In the genomic region with DNA sequence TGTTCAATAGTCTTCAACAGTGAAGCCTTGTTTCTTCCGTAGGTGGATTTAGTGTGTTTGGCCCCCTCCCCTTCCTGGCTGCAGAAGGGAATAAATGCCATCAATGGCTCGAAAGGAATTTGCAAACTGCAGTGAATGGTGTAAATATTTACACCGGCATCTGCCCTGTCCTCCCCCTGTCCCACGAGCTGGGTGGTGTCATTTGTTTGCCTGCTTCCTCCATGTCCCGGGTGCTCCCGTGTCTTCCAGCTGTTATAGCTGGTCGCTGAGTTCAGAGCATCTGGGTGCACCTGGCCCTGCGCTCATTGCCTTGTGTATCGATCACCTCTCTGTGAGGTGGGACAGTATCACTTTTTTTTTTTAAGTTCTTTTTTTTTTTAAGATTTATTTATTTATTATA, we compare ENCODE assay signal across 17 mouse cellular contexts.
"Had no signal": no experiment of that assay in that cellular context is flagged by ENCODE, and none has a peak within 500 bp of the region (broad histone marks: within the 10 kb centered on the region; RNA-seq: fewer than 3 reads in every experiment).

No protein-coding gene starts in this region.

- H3K36me3 ChIP-seq: liver, embryonic 13.5 days; liver, embryonic 15.5 days; lung, embryonic 15.5 days; midbrain, embryonic 10.5 days; midbrain, embryonic 12.5 days; midbrain, embryonic 15.5 days; neural tube, embryonic 12.5 days had no signal

- H3K27me3 ChIP-seq: liver, embryonic 13.5 days; liver, embryonic 15.5 days; lung, embryonic 15.5 days; midbrain, embryonic 12.5 days; midbrain, embryonic 15.5 days; neural tube, embryonic 12.5 days had no signal

- H3K4me2 ChIP-seq: liver, embryonic 13.5 days; liver, embryonic 15.5 days; lung, embryonic 15.5 days; midbrain, embryonic 12.5 days; midbrain, embryonic 15.5 days; neural tube, embryonic 12.5 days had no signal

- H3K4me3 ChIP-seq: liver, embryonic 13.5 days; liver, embryonic 15.5 days; lung, embryonic 15.5 days; midbrain, embryonic 10.5 days; midbrain, embryonic 12.5 days; midbrain, embryonic 15.5 days; neural tube, embryonic 12.5 days had no signal

- ATAC-seq: lung, postnatal 0 days; midbrain, embryonic 15.5 days had no signal

- H3K9me3 ChIP-seq: liver, embryonic 13.5 days; liver, embryonic 15.5 days; lung, embryonic 15.5 days; midbrain, embryonic 10.5 days; midbrain, embryonic 12.5 days; midbrain, embryonic 15.5 days; neural tube, embryonic 12.5 days had no signal

- H3K9ac ChIP-seq: liver, embryonic 13.5 days; liver, embryonic 15.5 days; lung, embryonic 15.5 days; midbrain, embryonic 12.5 days; midbrain, embryonic 15.5 days; neural tube, embryonic 12.5 days had no signal

- DNase-seq: liver, embryonic 13.5 days; lung, adult 18-20 months; lung, postnatal 4 days; right cerebral cortex, adult 18-20 months; right cerebral cortex, postnatal 25 days; right cerebral cortex, postnatal 4 days; spleen, adult 18-20 months; thymus, adult 18-20 months; thymus, postnatal 14 days; thymus, postnatal 36 days had no signal

- H3K27ac ChIP-seq: liver, embryonic 13.5 days; liver, embryonic 15.5 days; lung, embryonic 15.5 days; midbrain, embryonic 10.5 days; midbrain, embryonic 12.5 days; midbrain, embryonic 15.5 days; neural tube, embryonic 12.5 days had no signal

- H3K4me1 ChIP-seq: midbrain, embryonic 10.5 days; midbrain, embryonic 12.5 days; midbrain, embryonic 15.5 days; neural tube, embryonic 12.5 days had no signal
